ENCODE assay signal across 22 mouse cellular contexts in genomic region chr10:43159333-43159732, GRCm38 (mm10). TPM values are rescaled to one million over a fixed set of nuclear protein-coding genes. Genes with fewer than 3 reads are reported as not detected.
DNase-seq lines count a peak whose midpoint lies in the region; ATAC-seq and TF ChIP-seq lines count a peak whose summit lies in the region.
"Had no signal": no experiment of that assay in that cellular context is flagged by ENCODE, and none has a peak within 500 bp of the region (broad histone marks: within the 10 kb centered on the region; RNA-seq: fewer than 3 reads in every experiment).

No protein-coding gene starts in this region.

- H3K27ac ChIP-seq in heart, adult 2 months, result peak overlapping the region; percentile 75
- peak overlapping the region; percentile 75 for H3K27ac ChIP-seq in heart, embryonic 13.5 days (replicated peaks)
- H3K27ac ChIP-seq: embryonic facial prominence, embryonic 12.5 days; forebrain, embryonic 12.5 days; hindbrain, embryonic 10.5 days; intestine, embryonic 15.5 days; midbrain, embryonic 13.5 days had no signal

- peaks cover 7% of the 10 kb centered on the region for H3K9me3 ChIP-seq in heart, embryonic 13.5 days
- H3K9me3 ChIP-seq: intestine, embryonic 15.5 days; midbrain, embryonic 13.5 days had no signal

- peak overlapping the region; percentile 22; the same call in 1 of the 2 replicates for H3K9ac ChIP-seq in heart, adult 2 months (ENCODE audit: low read depth, low read length)
- no peak overlapping the region for H3K9ac ChIP-seq in heart, embryonic 13.5 days
- H3K9ac ChIP-seq: embryonic facial prominence, embryonic 12.5 days; forebrain, embryonic 12.5 days; intestine, embryonic 15.5 days; liver, postnatal 0 days; midbrain, embryonic 13.5 days had no signal

- TF ChIP-seq EP300 in heart, adult 2 months (IDR thresholded peaks at IDR 0.05; ENCODE audit: insufficient read depth, low read depth, low read length), result no peak

- no peak for TF ChIP-seq CTCF in heart, adult 2 months (IDR thresholded peaks at IDR 0.05)

- peak overlapping the region; percentile 16; the same call in 1 of the 2 replicates for H3K4me2 ChIP-seq in heart, embryonic 13.5 days
- H3K4me2 ChIP-seq: embryonic facial prominence, embryonic 12.5 days; forebrain, embryonic 12.5 days; intestine, embryonic 15.5 days; midbrain, embryonic 13.5 days had no signal

- 49% methylated on average over 5 of the region's 5 CpGs for WGBS in heart, adult 2 months
- WGBS in heart, embryonic 13.5 days, result 56% methylated on average over 5 of the region's 5 CpGs

- ATAC-seq in heart, embryonic 13.5 days (ENCODE audit: extremely low read depth, insufficient number of reproducible peaks, low FRiP score, low TSS enrichment), result no peak
- ATAC-seq: hindbrain, embryonic 16.5 days; intestine, embryonic 15.5 days; liver, postnatal 0 days; midbrain, embryonic 13.5 days had no signal

- H3K36me3 ChIP-seq in heart, adult 2 months (ENCODE audit: control insufficient read depth, insufficient read depth, low read length), result peaks cover 5% of the 10 kb centered on the region; the same call in 1 of the 2 replicates
- H3K36me3 ChIP-seq in heart, embryonic 13.5 days, result 0 out of 2 replicates have a peak, but pooled peaks cover 5% of the 10 kb centered on the region
- H3K36me3 ChIP-seq: intestine, embryonic 15.5 days had no signal

- intact Hi-C loops in gastrocnemius, postnatal 14 days (cut with DNase I; ENCODE audit: low total_unique reads), result no loop called here
- intact Hi-C loops in heart, adult 2 months (cut with DNase I), result no loop called here

- no peak overlapping the region for H3K4me3 ChIP-seq in heart, adult 2 months
- no peak overlapping the region for H3K4me3 ChIP-seq in heart, embryonic 13.5 days
- H3K4me3 ChIP-seq: embryonic facial prominence, embryonic 12.5 days; forebrain, embryonic 12.5 days; hindbrain, embryonic 10.5 days; intestine, embryonic 15.5 days; midbrain, embryonic 13.5 days had no signal

- no peak for TF ChIP-seq POLR2A in heart, adult 2 months (IDR thresholded peaks at IDR 0.05; ENCODE audit: insufficient read depth, low read depth, low read length)

- DNase-seq in gastrocnemius, postnatal 14 days, result peak; percentile 37
- no peak for DNase-seq in gastrocnemius, postnatal 4 days (ENCODE audit: low spot score in 2 of 2)
- peak in 1 of 2 experiments; percentile 15 for DNase-seq in heart, adult 2 months
- peak; percentile 9 for DNase-seq in heart, postnatal 4 days
- DNase-seq in adipocyte (ENCODE audit: low spot score), result no peak
- DNase-seq in kidney, postnatal 25 days, result no peak
- DNase-seq: cerebellum, adult 11-12 months; cerebellum, postnatal 10 days; kidney, adult 8-10 months; kidney, postnatal 10 days; liver, postnatal 0 days; lung, postnatal 10 days had no signal

- 0 out of 2 replicates have a peak, but pooled peaks cover 1% of the 10 kb centered on the region for H3K79me2 ChIP-seq in heart, adult 2 months (replicated peaks; ENCODE audit: control insufficient read depth, insufficient read depth, low read length)

- no peaks in the 10 kb centered on the region for H3K27me3 ChIP-seq in heart, adult 2 months (ENCODE audit: control insufficient read depth, insufficient read depth, low read length)
- no peaks in the 10 kb centered on the region for H3K27me3 ChIP-seq in heart, embryonic 13.5 days (replicated peaks)
- H3K27me3 ChIP-seq: embryonic facial prominence, embryonic 12.5 days; forebrain, embryonic 12.5 days; intestine, embryonic 15.5 days; midbrain, embryonic 13.5 days had no signal

- H3K4me1 ChIP-seq in heart, adult 2 months (ENCODE audit: control insufficient read depth, insufficient read depth, low read length), result peaks cover 2% of the 10 kb centered on the region; the same call in 1 of the 2 replicates
- H3K4me1 ChIP-seq in heart, embryonic 13.5 days, result peaks cover 25% of the 10 kb centered on the region

RNA-seq across cellular contexts. Expression of gene Sobp, which starts 15.0 kb away (rescaled TPM):
- total RNA-seq in gastrocnemius, postnatal 14 days (2021), result 10 to 100 TPM; 13.1 to 21.5 TPM
- total RNA-seq in gastrocnemius, postnatal 4 days (2021), result 10 to 100 TPM; 21.5 to 25.4 TPM
- 10 to 100 TPM; 16.5 to 16.7 TPM for total RNA-seq in heart, adult 2 months (2021)
- 5.1 and 5.3 TPM in 2 replicates for polyA plus RNA-seq in heart, adult 2 months (2012; rRNA removed)
- 1.6 and 1.7 TPM in 2 replicates for polyA plus RNA-seq in heart, embryonic 13.5 days (2015; fragmentation: Nextera tagmentation; extraction: Ambion mirVana)
- total RNA-seq in heart, postnatal 4 days (2021), result 10 to 100 TPM; 12.2 to 13.0 TPM
- total RNA-seq: liver, adult 2 months; megakaryocyte progenitor cell, adult 5-6 weeks had no signal

RNA-seq across cellular contexts. Expression of gene 9030612E09Rik, which starts 15.2 kb away (rescaled TPM):
- 1 to 10 TPM; 2.1 to 2.4 TPM for total RNA-seq in gastrocnemius, postnatal 14 days (2021)
- total RNA-seq in gastrocnemius, postnatal 4 days (2021), result 1 to 10 TPM; 1.9 to 2.4 TPM
- total RNA-seq in heart, adult 2 months (2021), result 1 to 10 TPM; 2.2 to 2.5 TPM
- 3.5 and 5.8 TPM in 2 replicates for polyA plus RNA-seq in heart, adult 2 months (2012; rRNA removed)
- 0.52 and 0.64 TPM in 2 replicates for polyA plus RNA-seq in heart, embryonic 13.5 days (2015; fragmentation: Nextera tagmentation; extraction: Ambion mirVana)
- total RNA-seq in heart, postnatal 4 days (2021), result 1 to 10 TPM; 1.0 to 1.1 TPM
- total RNA-seq: ES-E14; liver, adult 2 months; megakaryocyte progenitor cell, adult 5-6 weeks had no signal
- polyA plus RNA-seq: liver, adult 2 months; liver, postnatal 0 days had no signal

Comparison
In these comparisons a context has a peak if more than half of its experiments do, and no peak if none do; other contexts are left out.
1. DNase-seq: peak in gastrocnemius, postnatal 14 days (single experiment) and heart, postnatal 4 days (single experiment); none in gastrocnemius, postnatal 4 days (0 of 2), adipocyte (single experiment) and kidney, postnatal 25 days (0 of 2).